Mouse (Mus musculus): ENCODE measurements around the gene H2-T24. TPM values are rescaled to one million over a fixed set of nuclear protein-coding genes. Genes with fewer than 3 reads are reported as not detected.

H2-T24 gene
- polyA plus RNA-seq, 1 experiment from 2014 or later = 59.9 TPM

- peaks cover 24% of the 10 kb centered on the region for H3K79me2 ChIP-seq (ENCODE audit: inconsistent target)
- WGBS (ENCODE audit: missing documents) = 39% methylated on average over 9 of the region's 10 CpGs
- no peak overlapping the region for H3K27ac ChIP-seq
- H3K36me3 ChIP-seq (ENCODE audit: inconsistent target) = peaks cover 24% of the 10 kb centered on the region
- no peak overlapping the region for H3K4me3 ChIP-seq (ENCODE audit: inconsistent target)
Observed at GRCm38 (mm10) chr17:35991781-35992180, 28.6 kb downstream of the H2-T24 start.

GRCm38 (mm10) chr17:35981776-35982175 is 38.6 kb downstream of the H2-T24 start:
- no peak overlapping the region for H3K27ac ChIP-seq
- no peak overlapping the region for H3K4me3 ChIP-seq (ENCODE audit: inconsistent target)
- peaks cover 34% of the 10 kb centered on the region for H3K79me2 ChIP-seq (ENCODE audit: inconsistent target)
- 96% methylated on average over 9 of the region's 9 CpGs for WGBS (ENCODE audit: missing documents)
- peaks cover 36% of the 10 kb centered on the region for H3K36me3 ChIP-seq (ENCODE audit: inconsistent target)

GRCm38 (mm10) chr17:35980363-35980754 is 40.0 kb downstream of the H2-T24 start:
- WGBS (ENCODE audit: missing documents) = under 1% methylated on average over 29 of the region's 29 CpGs

GRCm38 (mm10) chr17:35979401-35980362 is 40.7 kb downstream of the H2-T24 start, which contains the start of the genes Gnl1 and Prr3:
TSS of gene Gnl1 (plus strand) at chr17:35979851.
TSS of gene Prr3 (minus strand) at chr17:35980236.
- Histone ChIP-seq H3K79me2 (ENCODE audit: inconsistent target) (peaks cover 37% of the 10 kb centered on the region), H3K4me3 (ENCODE audit: inconsistent target) (peak within 1 kb of the TSS; percentile 75), H3K27ac (peak within 1 kb of the TSS; percentile 58), H3K36me3 (ENCODE audit: inconsistent target) (peaks cover 21% of the 10 kb centered on the region; the same call in 1 of the 2 replicates)
- WGBS (ENCODE audit: missing documents) = 2% methylated on average over 85 of the region's 109 CpGs

More at GRCm38 (mm10) chr17:35980363-35980754, 40.0 kb downstream of the H2-T24 start:
- H3K4me3 ChIP-seq (ENCODE audit: inconsistent target) = peak overlapping the region; percentile 70
- H3K79me2 ChIP-seq (ENCODE audit: inconsistent target) = peaks cover 37% of the 10 kb centered on the region
- H3K36me3 ChIP-seq (ENCODE audit: inconsistent target) = peaks cover 25% of the 10 kb centered on the region
- peak overlapping the region; percentile 58 for H3K27ac ChIP-seq

GRCm38 (mm10) chr17:35978811-35979400 is 41.5 kb downstream of the H2-T24 start:
- Histone ChIP-seq H3K4me3 (ENCODE audit: inconsistent target) (peak overlapping the region; percentile 75), H3K79me2 (ENCODE audit: inconsistent target) (peaks cover 37% of the 10 kb centered on the region), H3K36me3 (ENCODE audit: inconsistent target) (peaks cover 23% of the 10 kb centered on the region; the same call in 1 of the 2 replicates), H3K27ac (peak overlapping the region; percentile 48)
- 2% methylated on average over 41 of the region's 41 CpGs for WGBS (ENCODE audit: missing documents)

- 33% methylated on average over 1 of the region's 1 CpGs for WGBS (ENCODE audit: missing documents)
- H3K4me3 ChIP-seq (ENCODE audit: inconsistent target) = no peak overlapping the region
- peaks cover 7% of the 10 kb centered on the region; the same call in 1 of the 2 replicates for H3K36me3 ChIP-seq (ENCODE audit: inconsistent target)
- H3K27ac ChIP-seq = no peak overlapping the region
- H3K79me2 ChIP-seq (ENCODE audit: inconsistent target) = peaks cover 26% of the 10 kb centered on the region
Observed at GRCm38 (mm10) chr17:35972131-35972530, 48.2 kb downstream of the H2-T24 start.

- Histone ChIP-seq H3K4me3 (ENCODE audit: inconsistent target) (peak within 1 kb of the TSS; percentile 76), H3K27ac (peak within 1 kb of the TSS; percentile 29), H3K79me2 (ENCODE audit: inconsistent target) (peaks cover 44% of the 10 kb centered on the region), H3K36me3 (ENCODE audit: inconsistent target) (peaks cover 25% of the 10 kb centered on the region; the same call in 1 of the 2 replicates)
- 1% methylated on average over 62 of the region's 68 CpGs for WGBS (ENCODE audit: missing documents)
Observed at GRCm38 (mm10) chr17:35969418-35970389, 50.7 kb downstream of the H2-T24 start, which contains the start of gene Abcf1. TSS of gene Abcf1 (minus strand) at chr17:35969761.

GRCm38 (mm10) chr17:35967621-35968020 is 52.7 kb downstream of the H2-T24 start:
- 83% methylated on average over 1 of the region's 2 CpGs for WGBS (ENCODE audit: missing documents)
- Histone ChIP-seq H3K4me3 (ENCODE audit: inconsistent target) (no peak overlapping the region), H3K36me3 (ENCODE audit: inconsistent target) (peaks cover 36% of the 10 kb centered on the region; the same call in 1 of the 2 replicates), H3K27ac (no peak overlapping the region), H3K79me2 (ENCODE audit: inconsistent target) (peaks cover 45% of the 10 kb centered on the region)

GRCm38 (mm10) chr17:35963279-35963678 is 57.1 kb downstream of the H2-T24 start:
- Histone ChIP-seq H3K27ac (no peak overlapping the region), H3K36me3 (ENCODE audit: inconsistent target) (peaks cover 77% of the 10 kb centered on the region), H3K79me2 (ENCODE audit: inconsistent target) (peaks cover 37% of the 10 kb centered on the region), H3K4me3 (ENCODE audit: inconsistent target) (no peak overlapping the region)
- WGBS (ENCODE audit: missing documents) = 94% methylated on average over 10 of the region's 10 CpGs

- peaks cover 75% of the 10 kb centered on the region for H3K36me3 ChIP-seq (ENCODE audit: inconsistent target)
- 94% methylated on average over 15 of the region's 15 CpGs for WGBS (ENCODE audit: missing documents)
- H3K4me3 ChIP-seq (ENCODE audit: inconsistent target) = no peak overlapping the region
- no peak overlapping the region for H3K27ac ChIP-seq
- no peaks in the 10 kb centered on the region for H3K79me2 ChIP-seq (ENCODE audit: inconsistent target)
Observed at GRCm38 (mm10) chr17:35958533-35959223, 61.7 kb downstream of the H2-T24 start.

Other genes starting within 250 kb of the H2-T24 start
- 20.7 to 61.5 TPM (median 37.3 TPM) in 3 replicates for gene Ier3, start 198.9 kb downstream of the H2-T24 start, polyA plus RNA-seq (2018)
- 42.9 to 64.8 TPM (median 56.1 TPM) in 3 replicates for gene Flot1, start 197.3 kb downstream of the H2-T24 start, polyA plus RNA-seq (2018)
- gene Tubb5, start 182.3 kb downstream of the H2-T24 start, polyA plus RNA-seq (2018) = 187 to 603 TPM (median 205 TPM) in 3 replicates
- 12.5 to 32.8 TPM (median 22.9 TPM) in 3 replicates for gene Mdc1, start 179.0 kb downstream of the H2-T24 start, polyA plus RNA-seq (2018)
- gene Nrm, start 159.2 kb downstream of the H2-T24 start, polyA plus RNA-seq (2018) = 5.9 to 14.4 TPM (median 6.8 TPM) in 3 replicates
- gene Ppp1r18, start 155.0 kb downstream of the H2-T24 start, polyA plus RNA-seq (2018) = 166 to 235 TPM (median 189 TPM) in 3 replicates
- 19.3 to 24.2 TPM (median 19.8 TPM) in 3 replicates for gene Dhx16, start 140.7 kb downstream of the H2-T24 start, polyA plus RNA-seq (2018)
- gene 2310061I04Rik, start 123.1 kb downstream of the H2-T24 start, polyA plus RNA-seq (2018) = 26.7 to 32.7 TPM (median 27.9 TPM) in 3 replicates
- 3.8 to 11.5 TPM (median 6.7 TPM) in 3 replicates for gene Atat1, start 110.5 kb downstream of the H2-T24 start, polyA plus RNA-seq (2018)
- 31.2 to 75.1 TPM (median 49.9 TPM) in 3 replicates for gene Mrps18b, start 104.2 kb downstream of the H2-T24 start, polyA plus RNA-seq (2018)
- gene Ppp1r10, start 104.1 kb downstream of the H2-T24 start, polyA plus RNA-seq (2018) = 27.4 to 97.8 TPM (median 35.0 TPM) in 3 replicates
- 65.4 to 217 TPM (median 77.6 TPM) in 3 replicates for gene Abcf1, start 50.8 kb downstream of the H2-T24 start, polyA plus RNA-seq (2018)
- gene Gnl1, start 40.7 kb downstream of the H2-T24 start, polyA plus RNA-seq (2018) = 24.9 to 38.6 TPM (median 28.9 TPM) in 3 replicates
- 8.8 to 13.9 TPM (median 9.5 TPM) in 3 replicates for gene Prr3, start 40.3 kb downstream of the H2-T24 start, polyA plus RNA-seq (2018)
- gene H2-T23, start 12.3 kb upstream of the H2-T24 start, polyA plus RNA-seq (2018) = 196 to 602 TPM (median 274 TPM) in 3 replicates
- 56.5 to 198 TPM (median 94.0 TPM) in 3 replicates for gene H2-T22, start 22.2 kb upstream of the H2-T24 start, polyA plus RNA-seq (2018)
- not detected in 3 replicates for gene Gm6034, start 22.4 kb upstream of the H2-T24 start, polyA plus RNA-seq (2018)
- 0.16 to 0.64 TPM (median 0.34 TPM) in 3 replicates for gene Gm11127, start 37.8 kb upstream of the H2-T24 start, polyA plus RNA-seq (2018)
- 0.22 to 0.67 TPM in 2 of 3 replicates, not detected in the other for gene Gm19684, start 101.1 kb upstream of the H2-T24 start, polyA plus RNA-seq (2018)
- gene Gm7030, start 108.9 kb upstream of the H2-T24 start, polyA plus RNA-seq (2018) = not detected in 3 replicates
- gene Gm8909, start 148.0 kb upstream of the H2-T24 start, polyA plus RNA-seq (2018) = not detected in 3 replicates
- gene H2-T3, start 169.7 kb upstream of the H2-T24 start, polyA plus RNA-seq (2018) = not detected in 3 replicates
- gene Rpp21, start 237.5 kb upstream of the H2-T24 start, polyA plus RNA-seq (2018) = 14.2 to 42.9 TPM (median 31.7 TPM) in 3 replicates